Mouse (Mus musculus): Measurements from ENCODE around the gene AW209491. TPM values are rescaled to one million over a fixed set of nuclear protein-coding genes. Genes with fewer than 3 reads are reported as not detected.

The AW209491 gene
- polyA plus RNA-seq, 1 experiment = 5.9 TPM

DNA sequence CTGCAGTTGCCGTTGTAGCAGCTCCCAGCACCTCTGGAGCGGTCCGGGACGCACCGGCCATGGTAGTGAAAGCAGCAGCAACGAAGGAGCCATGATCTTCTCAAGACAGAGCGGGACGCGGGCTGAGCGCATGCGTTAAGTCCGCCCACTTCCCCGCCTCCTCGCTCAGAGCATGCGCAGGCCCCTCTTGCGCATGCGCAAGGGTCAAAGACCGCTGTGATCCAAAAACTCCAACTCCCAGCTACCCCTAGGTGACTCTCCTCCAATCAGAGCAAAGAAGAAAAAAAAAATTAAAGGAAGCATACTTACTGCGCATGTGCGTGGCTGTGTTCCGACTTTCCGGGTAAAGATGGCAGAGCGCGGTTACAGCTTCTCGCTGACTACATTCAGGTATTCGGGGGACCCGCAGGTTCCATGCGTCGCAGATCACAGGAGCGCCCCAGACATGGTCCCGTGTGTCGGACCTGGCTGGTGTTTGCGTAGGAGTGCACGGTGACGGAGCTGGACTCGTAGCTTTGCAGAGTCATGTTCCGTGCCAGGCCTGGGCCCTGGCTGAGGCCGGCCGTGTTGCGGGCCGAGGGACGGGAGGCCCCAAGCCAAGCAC is 16.9 kb upstream of the AW209491 start, which contains the start of the genes Mrpl32 and Psma2:
Gene Mrpl32 (minus strand): TSS at position 240 of the 604 bp plus-strand sequence.
Gene Psma2 (plus strand): TSS at position 315 of the 604 bp plus-strand sequence.
- H3K79me2 ChIP-seq (ENCODE audit: control insufficient read depth, insufficient read depth) = peaks cover 69% of the 10 kb centered on the region
- no peaks in the 10 kb centered on the region for H3K27me3 ChIP-seq (ENCODE audit: control insufficient read depth, insufficient read depth, insufficient read length)
- TF ChIP-seq MYOG (IDR thresholded peaks at IDR 0.05; ENCODE audit: control insufficient read depth, extremely low read depth, insufficient read length) = no peak
- TF ChIP-seq MAX (IDR thresholded peaks at IDR 0.05) = peak; percentile 29
- TF ChIP-seq MYOD1 (IDR thresholded peaks at IDR 0.05; ENCODE audit: control insufficient read depth, insufficient read length, low read depth) = no peak
- peaks cover 53% of the 10 kb centered on the region for H3K79me3 ChIP-seq (ENCODE audit: low read depth)
- peak within 1 kb of the TSS; percentile 88 for H3K4me3 ChIP-seq (ENCODE audit: insufficient read depth, poor library complexity, severe bottlenecking)
- H3K36me3 ChIP-seq (ENCODE audit: control insufficient read depth, insufficient read depth) = peaks cover 35% of the 10 kb centered on the region
- peak within 1 kb of the TSS; percentile 98 for H3ac ChIP-seq (ENCODE audit: control insufficient read depth, insufficient read length, low read depth)

DNA sequence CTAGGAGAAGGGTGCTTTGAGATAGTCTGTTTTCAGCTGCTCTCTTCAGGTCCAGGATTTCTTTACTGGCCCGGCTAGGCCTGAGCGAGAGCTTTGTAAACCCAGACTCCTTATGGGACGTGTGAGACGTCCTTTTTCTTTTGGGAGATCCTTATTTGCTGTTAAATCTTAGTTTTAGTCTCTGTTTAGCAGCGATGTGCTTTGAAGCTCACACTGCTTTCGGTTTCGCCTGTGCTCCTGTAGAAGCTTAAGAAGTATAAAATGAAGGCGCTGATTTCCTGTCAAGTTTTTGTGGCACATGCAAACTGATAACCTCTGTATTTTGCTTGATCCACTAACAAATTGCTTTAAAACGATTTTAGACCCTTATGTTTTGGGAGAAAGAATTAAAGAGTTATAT is 16.4 kb upstream of the AW209491 start:
- Histone ChIP-seq H3K79me2 (ENCODE audit: control insufficient read depth, insufficient read depth) (peaks cover 74% of the 10 kb centered on the region), H3K36me3 (ENCODE audit: control insufficient read depth, insufficient read depth) (peaks cover 41% of the 10 kb centered on the region), H3K27me3 (ENCODE audit: control insufficient read depth, insufficient read depth, insufficient read length) (no peaks in the 10 kb centered on the region), H3K79me3 (ENCODE audit: low read depth) (peaks cover 53% of the 10 kb centered on the region), H3ac (ENCODE audit: control insufficient read depth, insufficient read length, low read depth) (peak overlapping the region; percentile 98), H3K4me3 (ENCODE audit: insufficient read depth, poor library complexity, severe bottlenecking) (peak overlapping the region; percentile 88)
- no peak for TF ChIP-seq MYOD1 (IDR thresholded peaks at IDR 0.05; ENCODE audit: control insufficient read depth, insufficient read length, low read depth)
- no peak for TF ChIP-seq MAX (IDR thresholded peaks at IDR 0.05)
- TF ChIP-seq FOSL1 (IDR thresholded peaks at IDR 0.05; ENCODE audit: insufficient read depth, low read length, poor library complexity, severe bottlenecking) = no peak
- TF ChIP-seq USF1 (IDR thresholded peaks at IDR 0.05; ENCODE audit: low read depth) = no peak
- no peak for TF ChIP-seq CEBPB (IDR thresholded peaks at IDR 0.05; ENCODE audit: low read depth)
- no peak for TF ChIP-seq CTCF (IDR thresholded peaks at IDR 0.05; ENCODE audit: control insufficient read depth, insufficient read depth, insufficient read length)
- TF ChIP-seq MYOG (IDR thresholded peaks at IDR 0.05; ENCODE audit: control insufficient read depth, extremely low read depth, insufficient read length) = no peak

DNA sequence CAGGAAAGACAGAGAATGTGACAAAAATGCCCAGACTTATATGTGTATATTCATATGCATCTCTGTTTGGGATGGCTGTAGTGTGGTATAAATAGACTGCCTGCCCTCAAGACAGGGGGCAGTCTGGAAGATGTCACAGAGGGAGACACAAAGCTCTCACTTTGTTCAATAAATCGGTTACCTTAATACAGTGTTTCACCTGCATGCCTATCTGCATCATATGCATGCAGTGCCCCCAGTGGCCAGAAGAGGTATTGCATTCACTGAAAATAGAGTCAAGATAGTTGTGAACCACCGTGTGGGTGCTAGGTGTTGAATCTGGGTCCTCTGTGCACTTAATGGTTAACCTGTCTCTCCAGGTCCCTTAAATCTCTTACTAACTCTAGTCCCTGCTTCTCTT is 11.2 kb upstream of the AW209491 start:
- Histone ChIP-seq H3ac (ENCODE audit: control insufficient read depth, insufficient read length, low read depth) (no peak overlapping the region), H3K79me2 (ENCODE audit: control insufficient read depth, insufficient read depth) (peaks cover 61% of the 10 kb centered on the region), H3K4me3 (ENCODE audit: insufficient read depth, poor library complexity, severe bottlenecking) (no peak overlapping the region), H3K36me3 (ENCODE audit: control insufficient read depth, insufficient read depth) (peaks cover 70% of the 10 kb centered on the region), H3K79me3 (ENCODE audit: low read depth) (peaks cover 36% of the 10 kb centered on the region), H3K27me3 (ENCODE audit: control insufficient read depth, insufficient read depth, insufficient read length) (no peaks in the 10 kb centered on the region)
- TF ChIP-seq MYOG (IDR thresholded peaks at IDR 0.05; ENCODE audit: control insufficient read depth, extremely low read depth, insufficient read length) (no peak), CTCF (IDR thresholded peaks at IDR 0.05; ENCODE audit: control insufficient read depth, insufficient read depth, insufficient read length) (peak; percentile 54)

DNA sequence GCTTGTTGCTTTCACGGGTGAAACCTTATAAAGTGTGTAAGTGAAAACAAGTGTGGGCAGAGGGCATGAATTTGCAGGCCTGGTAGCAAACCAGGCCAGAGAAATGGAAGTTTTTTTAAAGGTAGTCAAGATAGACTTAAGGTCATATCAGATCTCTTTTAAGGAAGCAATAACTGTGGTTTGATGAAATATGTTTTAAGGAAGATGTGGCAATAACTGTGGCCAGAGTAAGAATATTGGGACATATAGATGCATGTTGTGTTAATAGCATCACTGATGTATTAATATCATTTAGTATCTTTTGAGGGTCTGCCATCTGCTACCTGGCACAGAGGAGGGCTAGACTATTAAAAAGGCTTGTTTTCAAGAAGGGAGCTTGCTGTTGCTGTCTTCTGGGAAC is 10.0 kb downstream of the AW209491 start:
- H3K79me2 ChIP-seq (ENCODE audit: control insufficient read depth, insufficient read depth) = no peaks in the 10 kb centered on the region
- no peaks in the 10 kb centered on the region for H3K79me3 ChIP-seq (ENCODE audit: low read depth)
- no peak overlapping the region for H3K4me3 ChIP-seq (ENCODE audit: insufficient read depth, poor library complexity, severe bottlenecking)
- peaks cover 25% of the 10 kb centered on the region for H3K36me3 ChIP-seq (ENCODE audit: control insufficient read depth, insufficient read depth)
- no peak overlapping the region for H3ac ChIP-seq (ENCODE audit: control insufficient read depth, insufficient read length, low read depth)
- TF ChIP-seq MYOD1 (IDR thresholded peaks at IDR 0.05; ENCODE audit: control insufficient read depth, insufficient read length, low read depth) (no peak), USF1 (IDR thresholded peaks at IDR 0.05; ENCODE audit: low read depth) (no peak)
- no peaks in the 10 kb centered on the region for H3K27me3 ChIP-seq (ENCODE audit: control insufficient read depth, insufficient read depth, insufficient read length)

DNA sequence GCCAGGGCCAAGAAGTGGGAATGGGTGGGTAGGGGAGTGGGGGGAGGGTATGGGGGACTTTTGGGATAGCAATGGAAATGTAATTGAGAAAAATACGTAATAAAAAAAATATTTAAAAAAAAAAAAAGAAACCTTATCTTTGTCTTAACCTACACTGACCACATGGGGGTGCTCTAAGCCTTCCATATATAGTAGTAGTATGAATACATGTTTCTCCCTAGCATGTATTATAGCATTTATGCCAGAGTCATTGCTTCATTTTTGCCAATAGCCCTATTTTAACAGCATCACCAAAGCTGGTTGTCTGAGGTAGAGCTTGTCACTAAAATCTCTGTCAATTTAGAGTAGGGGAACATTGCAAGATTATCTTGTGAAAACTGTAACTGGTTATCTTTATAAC is 19.3 kb downstream of the AW209491 start:
- Histone ChIP-seq H3K79me3 (ENCODE audit: low read depth) (no peaks in the 10 kb centered on the region), H3ac (ENCODE audit: control insufficient read depth, insufficient read length, low read depth) (no peak overlapping the region), H3K79me2 (ENCODE audit: control insufficient read depth, insufficient read depth) (no peaks in the 10 kb centered on the region), H3K27me3 (ENCODE audit: control insufficient read depth, insufficient read depth, insufficient read length) (no peaks in the 10 kb centered on the region), H3K4me3 (ENCODE audit: insufficient read depth, poor library complexity, severe bottlenecking) (no peak overlapping the region), H3K36me3 (ENCODE audit: control insufficient read depth, insufficient read depth) (no peaks in the 10 kb centered on the region)
- TF ChIP-seq MAX (IDR thresholded peaks at IDR 0.05) = no peak
- no peak for TF ChIP-seq CEBPB (IDR thresholded peaks at IDR 0.05; ENCODE audit: low read depth)
- TF ChIP-seq FOSL1 (IDR thresholded peaks at IDR 0.05; ENCODE audit: insufficient read depth, low read length, poor library complexity, severe bottlenecking) = no peak
- no peak for TF ChIP-seq MYOD1 (IDR thresholded peaks at IDR 0.05; ENCODE audit: control insufficient read depth, insufficient read length, low read depth)
- TF ChIP-seq USF1 (IDR thresholded peaks at IDR 0.05; ENCODE audit: low read depth) = no peak
- TF ChIP-seq CTCF (IDR thresholded peaks at IDR 0.05; ENCODE audit: control insufficient read depth, insufficient read depth, insufficient read length) = no peak
- TF ChIP-seq MYOG (IDR thresholded peaks at IDR 0.05; ENCODE audit: control insufficient read depth, extremely low read depth, insufficient read length) = no peak

DNA sequence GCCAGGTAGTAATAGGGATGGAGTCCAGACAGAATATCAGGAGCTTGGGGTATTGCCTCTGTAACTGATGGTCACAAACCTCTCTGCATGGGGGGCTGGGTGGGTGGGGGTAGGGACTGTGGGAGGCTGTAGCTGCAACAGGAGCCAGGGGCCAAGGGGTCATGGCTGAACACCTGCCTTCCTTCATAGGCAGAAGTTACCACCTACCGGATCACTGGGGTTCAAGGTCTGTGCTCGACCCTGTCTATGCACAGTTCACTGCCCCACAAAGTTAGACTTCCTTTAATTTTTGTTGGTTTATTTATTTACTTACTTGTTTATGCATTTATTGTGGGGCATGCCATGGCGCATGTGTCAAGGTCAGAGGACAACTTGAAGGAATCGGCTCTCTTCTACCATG is 37.2 kb downstream of the AW209491 start:
- Histone ChIP-seq H3K27me3 (ENCODE audit: control insufficient read depth, insufficient read depth, insufficient read length) (no peaks in the 10 kb centered on the region), H3K4me3 (ENCODE audit: insufficient read depth, poor library complexity, severe bottlenecking) (no peak overlapping the region), H3K36me3 (ENCODE audit: control insufficient read depth, insufficient read depth) (no peaks in the 10 kb centered on the region), H3ac (ENCODE audit: control insufficient read depth, insufficient read length, low read depth) (no peak overlapping the region), H3K79me2 (ENCODE audit: control insufficient read depth, insufficient read depth) (no peaks in the 10 kb centered on the region), H3K79me3 (ENCODE audit: low read depth) (no peaks in the 10 kb centered on the region)
- TF ChIP-seq CTCF (IDR thresholded peaks at IDR 0.05; ENCODE audit: control insufficient read depth, insufficient read depth, insufficient read length) (no peak), MYOD1 (IDR thresholded peaks at IDR 0.05; ENCODE audit: control insufficient read depth, insufficient read length, low read depth) (no peak), MYOG (IDR thresholded peaks at IDR 0.05; ENCODE audit: control insufficient read depth, extremely low read depth, insufficient read length) (no peak), USF1 (IDR thresholded peaks at IDR 0.05; ENCODE audit: low read depth) (no peak), FOSL1 (IDR thresholded peaks at IDR 0.05; ENCODE audit: insufficient read depth, low read length, poor library complexity, severe bottlenecking) (no peak), MAX (IDR thresholded peaks at IDR 0.05) (no peak), CEBPB (IDR thresholded peaks at IDR 0.05; ENCODE audit: low read depth) (no peak)

All from C2C12 (cell line).